Mouse (Mus musculus) gastrocnemius, adult 18-20 months (tissue): Measurements from ENCODE around the gene Sppl2c. TPM values are rescaled to one million over a fixed set of nuclear protein-coding genes. Genes with fewer than 3 reads are reported as not detected.

ENCODE experiments used
- DNase-seq: peaks from one replicate; pipeline ENCODE4 v3.0.0; 2021; ENCODE audit warnings: low spot score
- long read RNA-seq, 2 experiments: library from polyadenylated mRNA; stranded (forward); transcript quantifications; one replicate each; pipeline ENCODE4 v2.0.0; 2021
- total RNA-seq, 2 experiments: library from RNA; stranded (reverse); gene quantifications; 2 replicates each; pipeline ENCODE4 v1.2.3; 2021

Sppl2c gene
- not detected for total RNA-seq
- long read RNA-seq, experiment 1: 0 reads
- long read RNA-seq, experiment 2: 0 reads

DNA sequence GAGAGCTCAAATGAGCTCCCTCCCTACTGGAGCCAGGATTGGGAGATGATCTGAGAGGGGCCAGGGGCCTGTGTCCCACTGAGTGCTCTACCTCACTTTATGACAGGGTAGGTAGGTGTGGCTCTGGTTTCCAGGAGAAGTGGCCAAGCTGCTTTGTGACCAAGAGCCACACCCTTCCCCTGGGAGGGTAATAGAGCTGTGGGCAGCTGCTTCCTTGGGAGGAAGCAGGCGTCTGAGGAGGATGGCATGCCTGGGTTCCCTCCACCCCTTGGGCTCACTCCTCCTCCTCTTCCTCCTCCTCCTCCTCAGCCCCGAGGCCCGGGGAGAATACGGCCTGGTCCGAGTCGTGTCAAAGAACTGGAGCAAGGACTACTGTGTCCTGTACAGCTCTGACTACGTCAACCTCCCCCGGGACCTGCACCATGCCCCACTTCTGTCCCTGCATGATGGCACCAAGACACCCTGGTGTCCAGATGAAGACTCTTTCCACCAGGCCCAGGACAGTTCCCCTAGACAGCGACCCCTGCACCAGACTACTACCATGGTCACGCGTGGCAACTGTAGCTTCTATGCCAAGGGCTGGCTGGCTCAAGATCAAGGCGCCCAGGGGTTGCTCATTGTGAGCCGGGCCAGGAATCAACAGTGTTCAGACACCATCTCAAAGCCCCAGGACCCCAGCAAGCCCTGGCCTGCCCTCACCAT, at the start of gene Sppl2c:
TSS of gene Sppl2c (plus strand) at position 193 of the 702 bp plus-strand sequence.
- DNase-seq: no peak

DNA sequence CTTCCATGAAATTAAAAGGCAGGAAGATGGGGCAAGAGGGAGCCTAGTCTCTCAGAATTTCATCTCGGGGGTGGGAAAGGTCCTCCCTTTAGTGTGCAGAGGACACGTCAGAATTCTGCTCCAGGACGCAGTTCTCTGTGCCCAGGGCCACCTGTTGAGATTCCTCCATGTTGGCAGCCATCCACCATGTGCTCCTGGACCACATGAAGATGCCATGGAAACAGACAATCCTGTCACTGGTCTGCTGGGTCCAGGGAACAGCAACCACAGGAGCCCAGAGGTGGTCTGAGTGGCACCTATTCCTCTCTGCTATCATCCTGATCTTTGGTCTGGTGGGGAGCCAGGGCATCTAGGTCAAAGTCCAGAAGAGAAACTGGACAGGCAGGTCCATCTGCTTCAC, 47.2 kb upstream of the Sppl2c start:
- no peak for DNase-seq

DNA sequence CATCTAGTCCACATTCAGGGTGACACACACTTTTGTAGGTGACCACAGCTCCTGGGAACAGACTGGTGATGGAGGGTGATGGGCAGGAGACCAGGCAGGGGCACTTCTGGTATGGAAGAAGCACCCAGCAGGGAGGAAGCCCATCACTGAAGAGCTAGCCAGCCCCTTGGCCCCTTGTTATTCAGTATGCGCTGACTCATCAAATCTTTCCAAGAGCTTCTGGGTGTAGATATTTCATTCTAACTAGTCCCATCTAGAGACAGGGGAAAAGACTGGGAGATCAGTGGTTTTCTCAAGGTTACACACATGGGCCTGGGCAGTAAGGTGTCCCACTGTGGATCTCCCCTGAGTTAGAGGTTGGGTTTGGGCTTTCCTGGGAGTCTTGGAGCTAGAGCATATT, 41.2 kb upstream of the Sppl2c start:
- DNase-seq: no peak

DNA sequence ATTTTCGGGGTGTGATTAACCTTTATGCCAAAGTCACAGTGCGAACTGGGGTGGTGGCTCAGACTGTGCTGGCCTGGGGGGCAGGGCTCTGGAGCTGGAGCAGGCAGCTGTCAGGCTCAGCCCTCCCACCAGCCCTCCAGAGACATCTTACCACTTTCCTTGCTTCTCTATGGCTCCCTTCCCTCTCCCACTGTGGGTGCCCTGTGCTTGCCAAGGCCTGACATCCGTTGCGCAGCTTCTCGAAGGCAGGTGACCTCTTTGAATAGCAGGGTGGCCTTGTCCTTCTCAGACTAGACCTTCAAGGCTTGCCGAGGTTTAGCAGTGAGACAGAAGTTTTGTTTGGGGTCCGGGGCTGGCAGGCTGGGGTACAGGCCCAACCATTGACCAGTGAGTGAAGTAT, 37.3 kb upstream of the Sppl2c start:
- DNase-seq: no peak

DNA sequence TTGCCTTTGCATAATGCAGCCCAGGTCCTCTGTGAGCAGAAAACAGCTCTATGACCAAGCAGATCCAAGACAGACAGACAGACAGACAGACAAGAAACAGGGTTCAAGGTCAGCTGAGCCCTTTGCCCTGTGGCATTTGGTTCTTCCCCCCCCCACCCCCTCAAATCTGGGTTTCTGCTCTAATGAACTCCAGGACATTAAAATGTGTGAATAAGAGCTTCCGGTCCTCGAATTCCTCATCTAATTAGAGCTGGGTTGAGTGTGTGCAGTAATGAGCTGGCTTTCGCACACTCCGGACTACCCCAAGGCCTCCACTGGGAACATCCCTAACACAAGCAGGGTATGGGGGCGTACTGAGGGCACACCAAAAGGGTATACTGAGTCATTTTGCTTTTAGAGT, 35.2 kb upstream of the Sppl2c start:
- DNase-seq: no peak

DNA sequence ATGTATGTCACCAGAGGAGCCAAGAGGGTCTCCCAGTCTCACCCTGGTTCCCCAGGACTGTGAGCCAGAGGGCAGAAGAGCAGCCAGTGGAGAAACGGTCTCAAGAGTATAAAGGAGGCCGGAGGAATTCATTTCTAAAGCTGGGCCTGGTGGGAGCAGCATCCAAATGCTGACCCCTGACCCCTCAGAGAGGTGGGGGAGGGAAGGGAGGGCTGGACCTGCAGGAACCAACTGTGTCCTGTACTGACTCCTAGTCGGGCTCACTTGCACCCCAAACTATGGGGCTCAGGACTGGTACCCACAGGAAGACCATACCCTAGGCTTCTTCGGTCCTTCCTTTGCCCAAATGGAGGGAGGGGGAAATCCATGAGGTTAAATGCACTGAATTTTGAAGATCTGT, 31.8 kb upstream of the Sppl2c start:
- no peak for DNase-seq

DNA sequence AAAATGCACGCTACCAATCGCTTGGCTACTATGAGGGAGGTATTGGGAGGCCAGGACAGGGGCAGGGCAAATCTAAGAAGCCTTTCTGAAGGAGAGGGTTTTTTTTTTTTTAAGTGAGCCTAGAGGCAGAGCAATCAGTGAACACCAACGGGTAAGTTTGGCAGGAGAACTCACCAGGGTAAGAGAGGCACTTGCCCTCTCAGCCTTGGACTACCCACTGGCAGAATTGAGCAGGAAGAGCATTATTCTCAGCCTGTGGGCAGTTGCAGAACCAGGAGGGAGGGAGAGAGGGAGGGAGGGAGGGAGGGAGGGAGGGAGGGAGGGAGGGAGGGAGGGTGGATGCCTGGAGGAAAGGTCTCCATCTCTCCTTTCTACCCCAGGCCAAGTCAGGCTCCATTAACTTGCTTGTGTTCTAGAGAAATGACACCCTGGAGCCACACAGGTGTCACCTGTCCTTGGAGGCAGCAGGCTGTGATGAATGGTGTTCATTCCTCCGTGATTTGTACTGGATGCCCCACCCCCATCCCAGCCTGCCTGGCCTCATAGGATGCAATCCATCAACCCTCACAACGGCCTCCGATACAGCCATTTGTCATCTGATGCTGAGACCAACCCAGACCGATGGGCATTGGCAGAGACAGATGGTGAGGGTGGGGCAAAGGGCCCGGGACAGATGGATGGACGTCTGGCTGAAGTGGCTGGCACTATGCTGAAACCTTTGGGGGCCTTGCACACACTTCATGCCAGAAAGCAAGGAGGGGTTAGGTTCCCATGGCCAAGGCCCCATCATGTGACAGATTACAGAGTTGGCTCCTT, 31.1 kb upstream of the Sppl2c start:
- DNase-seq: no peak

DNA sequence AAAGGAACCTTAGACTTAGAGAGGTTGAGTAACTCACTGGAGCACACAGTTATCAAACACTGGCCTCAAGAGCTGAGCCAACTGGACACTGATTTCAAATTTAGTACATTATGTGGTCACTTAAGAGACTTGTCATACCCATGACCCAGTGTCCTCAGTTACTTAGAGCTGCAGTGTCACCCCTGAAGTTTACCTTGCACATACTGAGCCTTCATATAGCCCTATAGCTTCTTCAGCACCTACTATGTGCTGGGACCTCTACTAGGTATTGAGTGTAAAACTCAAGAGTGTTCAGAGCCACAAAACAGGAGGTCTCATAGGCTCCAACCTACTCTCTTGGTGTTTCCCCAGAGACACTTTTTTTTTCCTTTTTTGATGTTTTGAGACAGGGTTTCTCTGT, 30.2 kb upstream of the Sppl2c start:
- no peak for DNase-seq

DNA sequence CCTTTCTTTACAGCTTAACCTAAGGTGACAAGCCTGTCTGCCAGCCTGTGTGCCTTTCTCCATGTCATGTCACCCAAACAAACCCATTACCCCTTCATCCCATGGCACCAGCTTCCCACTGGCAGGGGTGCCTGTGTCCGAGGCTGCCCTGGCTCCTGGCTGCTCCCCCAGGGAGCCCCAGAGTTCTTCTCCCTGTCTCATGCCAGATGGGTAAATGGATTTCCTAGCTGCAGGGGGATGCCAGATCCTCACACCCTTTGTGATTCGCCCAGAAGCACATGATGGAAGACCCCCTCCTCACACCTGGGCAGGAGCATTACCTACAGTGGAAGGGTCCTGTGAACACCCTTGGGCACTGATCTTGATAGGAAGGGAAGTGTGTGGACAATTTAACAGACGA, 29.7 kb upstream of the Sppl2c start:
- DNase-seq: no peak

DNA sequence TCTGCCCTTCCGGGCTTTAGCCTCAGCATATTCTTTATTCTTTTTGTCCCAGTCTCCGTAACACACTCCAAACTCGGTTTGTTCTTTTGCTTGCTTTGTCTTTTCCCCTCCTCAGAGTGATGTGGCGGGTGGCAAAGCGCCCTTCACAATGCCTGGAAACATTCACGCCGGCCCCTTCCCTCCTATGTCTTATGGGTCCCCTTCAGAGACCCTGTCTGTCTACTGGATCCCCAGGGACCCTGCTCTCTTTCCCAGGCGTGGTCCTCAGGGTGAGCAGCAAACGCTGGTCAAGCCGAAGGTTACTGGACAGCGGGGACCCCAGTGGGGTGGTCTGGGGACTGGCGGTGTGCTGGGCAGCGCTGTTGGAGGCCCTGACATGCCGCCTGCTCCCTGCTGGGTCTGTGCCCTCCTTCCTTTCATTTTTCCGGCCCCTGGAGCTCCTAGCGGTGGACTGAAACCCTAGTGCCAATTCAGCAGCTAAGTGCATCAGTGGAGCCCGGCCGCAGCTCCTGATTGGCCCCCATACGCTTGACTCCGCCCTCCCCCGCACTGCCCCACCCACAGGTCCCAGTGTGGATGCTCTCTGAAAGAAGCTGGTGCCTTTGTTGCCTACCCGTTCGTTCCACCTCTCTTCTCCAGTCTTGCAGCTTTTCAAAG, 28.4 kb upstream of the Sppl2c start:
- DNase-seq: peak; percentile 13

DNA sequence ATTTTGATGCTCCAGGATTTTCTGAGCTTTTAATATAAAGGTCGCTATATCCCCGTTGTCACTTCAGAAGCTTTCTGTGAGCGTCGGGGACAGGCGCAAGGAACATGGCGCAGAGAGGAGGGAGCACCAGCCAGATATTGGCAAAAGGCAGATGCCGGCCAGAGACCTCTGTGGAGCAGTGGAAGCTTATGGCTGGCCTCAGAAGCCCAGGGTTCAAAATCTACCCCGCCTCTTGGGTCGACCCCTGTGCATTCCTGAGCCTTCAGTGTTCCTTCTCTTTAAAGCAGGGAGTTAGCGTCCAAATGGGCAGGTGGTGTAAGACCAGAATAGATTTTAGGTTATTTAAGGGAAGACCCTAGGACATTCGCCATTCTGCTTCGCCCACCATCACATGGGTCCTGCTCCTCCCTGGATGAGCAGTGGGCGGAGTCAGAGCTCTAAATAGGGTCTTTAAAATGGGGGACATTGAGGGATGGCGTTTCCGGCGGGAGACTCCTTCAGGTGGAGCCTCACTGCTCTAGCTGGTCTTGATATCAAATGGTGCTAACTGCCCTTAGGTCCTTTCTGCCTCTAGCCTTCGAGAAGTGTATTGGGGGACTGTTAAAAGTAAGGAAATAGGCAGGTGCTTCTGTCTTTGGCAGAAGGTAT, 27.7 kb upstream of the Sppl2c start:
- no peak for DNase-seq

DNA sequence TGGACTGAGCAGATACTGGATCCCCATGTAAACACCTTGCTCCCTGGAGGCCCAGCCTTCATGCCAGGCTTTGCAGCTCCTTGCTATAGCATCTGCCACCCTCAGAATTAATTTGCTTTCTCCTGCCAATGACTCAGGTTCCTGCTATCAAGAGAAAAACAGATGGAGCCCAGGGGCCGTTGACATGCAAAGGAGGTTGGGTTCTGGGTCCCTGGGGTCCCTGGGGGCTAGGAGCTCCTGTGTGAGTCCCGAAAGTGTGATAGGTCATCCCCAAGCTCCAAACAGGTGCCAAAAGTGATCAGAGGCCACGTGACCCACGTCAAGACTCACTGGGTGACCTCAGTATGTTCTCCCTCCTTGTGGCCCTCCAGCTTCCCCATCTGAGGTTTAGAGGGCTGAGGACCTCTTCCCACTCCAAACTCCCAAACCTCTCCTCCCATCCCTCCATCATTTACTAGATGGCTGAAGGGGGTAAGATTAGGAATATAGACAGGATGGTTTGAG, 26.3 kb upstream of the Sppl2c start:
- no peak for DNase-seq

DNA sequence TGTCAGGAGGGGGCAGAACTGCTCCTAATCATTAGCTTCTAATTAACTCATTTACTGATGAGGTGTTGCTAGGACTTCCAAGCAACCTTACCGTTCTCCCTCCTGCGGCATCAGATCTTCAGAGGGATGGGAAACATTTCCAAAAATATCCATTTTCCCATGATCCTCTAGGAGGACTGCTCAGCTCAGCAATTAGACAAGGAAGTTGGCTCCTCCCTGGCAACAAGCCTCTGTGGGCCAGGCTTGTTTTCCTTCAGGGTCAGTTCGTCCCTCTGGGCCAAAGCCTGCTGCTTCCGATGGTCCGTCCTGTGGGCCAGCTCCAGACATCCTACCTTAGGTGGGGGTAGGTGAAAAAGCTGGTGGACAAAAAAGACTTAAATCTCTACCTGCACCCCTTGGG, 25.0 kb upstream of the Sppl2c start:
- DNase-seq: no peak

DNA sequence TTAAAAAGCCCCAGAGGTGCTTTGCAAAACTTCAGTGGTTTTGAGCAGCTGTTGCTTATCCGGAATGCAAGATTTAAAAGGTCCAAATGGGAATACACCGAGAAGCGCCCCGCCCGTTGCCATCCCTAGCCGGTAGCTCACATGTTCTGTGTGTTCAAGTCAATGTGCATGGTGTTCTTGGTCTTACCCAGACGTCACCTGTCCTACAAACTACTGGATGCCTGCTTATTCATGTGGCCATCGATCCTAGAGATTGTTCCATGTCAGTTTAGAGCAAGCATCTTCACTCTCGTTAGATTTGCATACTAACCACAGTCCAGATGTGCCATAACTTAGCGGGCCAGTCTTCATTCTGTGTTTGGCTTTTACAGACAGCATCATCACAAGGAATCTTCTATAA, 21.9 kb upstream of the Sppl2c start:
- DNase-seq: no peak

DNA sequence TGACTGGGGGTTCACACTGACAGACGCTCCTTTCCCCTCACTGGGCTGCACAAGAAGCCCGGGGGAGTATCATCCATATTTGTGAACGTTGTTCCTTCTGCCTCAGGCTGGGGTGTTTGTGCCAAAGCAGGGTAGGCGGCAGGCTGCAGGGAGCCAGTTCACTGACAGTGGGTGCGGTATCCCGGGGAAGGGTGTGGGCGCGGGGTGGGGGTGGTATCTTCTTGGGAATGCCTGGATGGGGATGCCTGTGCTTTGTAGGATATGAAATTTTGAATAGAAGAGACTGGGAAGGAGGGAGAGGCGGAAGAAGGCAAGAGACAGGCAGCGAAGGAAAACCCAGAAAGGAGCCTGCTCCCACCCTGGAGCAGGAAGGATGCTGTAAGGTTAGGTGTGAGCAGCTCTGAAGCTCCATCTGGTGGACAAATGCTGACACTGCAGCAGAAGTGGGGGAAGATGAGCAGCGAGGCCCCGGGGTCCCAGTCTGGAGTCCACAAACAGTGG, 14.8 kb upstream of the Sppl2c start:
- peak; percentile 51 for DNase-seq

DNA sequence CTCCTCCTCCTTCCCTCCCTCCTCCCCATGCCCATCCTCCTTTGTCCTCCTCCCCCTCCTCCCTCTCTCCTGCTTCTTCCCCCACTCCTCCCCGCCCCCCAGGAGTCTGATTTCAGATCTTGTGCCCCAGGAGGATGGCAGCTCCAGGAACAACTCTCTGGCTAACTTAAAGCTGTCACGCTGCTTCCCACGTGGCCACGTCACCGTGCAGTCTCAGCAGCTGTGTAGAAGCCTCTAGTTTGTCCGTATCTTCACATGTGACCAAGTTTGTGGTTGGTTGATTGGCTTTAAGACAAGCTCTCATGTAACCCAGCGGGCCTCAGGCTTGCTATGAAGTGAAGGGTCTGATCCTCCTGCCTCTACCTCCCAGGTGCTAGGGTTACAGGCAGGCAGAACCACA, 7.2 kb upstream of the Sppl2c start:
- no peak for DNase-seq

DNA sequence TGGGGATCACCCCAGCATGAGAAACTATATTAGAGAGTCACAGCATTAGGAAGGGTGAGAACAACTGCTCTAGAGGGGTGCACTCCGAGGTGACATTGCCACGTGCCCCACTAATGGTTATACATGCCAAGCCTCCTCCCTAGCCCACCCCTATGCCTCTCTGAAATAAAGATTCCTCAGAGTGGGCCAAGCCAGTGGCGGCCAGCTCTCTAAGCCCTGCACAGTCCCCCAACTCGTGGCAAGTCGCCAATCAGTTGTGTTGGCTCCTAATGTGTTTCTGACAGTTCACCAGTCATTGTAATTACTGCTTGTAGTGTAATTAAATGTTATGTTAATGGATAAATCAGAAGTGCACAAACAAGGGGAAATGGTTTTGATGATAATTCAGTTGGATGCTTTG, 6.3 kb upstream of the Sppl2c start:
- DNase-seq: no peak

DNA sequence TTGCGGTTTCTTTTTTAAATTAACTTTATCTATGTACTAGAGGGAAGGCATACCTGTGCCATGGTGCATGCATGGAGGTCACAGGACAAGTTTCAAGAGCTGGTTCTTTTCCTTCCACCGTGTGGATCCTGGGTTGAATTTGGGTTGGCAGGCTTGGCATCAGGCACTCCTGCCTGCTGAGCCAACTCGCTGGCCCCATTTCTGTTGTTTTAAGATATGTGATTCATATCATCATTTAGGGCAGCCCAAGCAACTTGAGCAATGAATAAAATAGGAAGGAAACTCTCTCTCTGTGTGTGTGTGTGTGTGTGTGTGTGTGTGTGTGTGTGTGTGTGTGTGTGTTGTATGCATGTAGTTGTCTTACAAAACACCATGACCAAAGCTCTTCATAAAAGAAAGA, 4.0 kb upstream of the Sppl2c start:
- no peak for DNase-seq

DNA sequence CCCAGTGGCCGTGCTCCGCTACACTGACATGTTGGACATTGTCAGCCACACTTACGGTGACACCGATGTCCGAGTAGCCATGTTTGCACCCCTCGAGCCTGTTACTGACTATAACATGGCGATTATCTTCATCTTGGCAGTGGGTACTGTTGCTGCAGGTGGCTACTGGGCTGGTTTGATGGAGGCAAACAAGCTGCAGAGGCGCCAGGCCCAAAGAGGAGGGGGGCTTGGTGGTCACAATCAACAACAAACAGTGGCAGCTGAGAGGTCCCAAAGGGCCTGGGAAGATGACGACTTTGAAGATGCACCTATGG, 667 bp downstream of the Sppl2c start:
- no peak for DNase-seq

DNA sequence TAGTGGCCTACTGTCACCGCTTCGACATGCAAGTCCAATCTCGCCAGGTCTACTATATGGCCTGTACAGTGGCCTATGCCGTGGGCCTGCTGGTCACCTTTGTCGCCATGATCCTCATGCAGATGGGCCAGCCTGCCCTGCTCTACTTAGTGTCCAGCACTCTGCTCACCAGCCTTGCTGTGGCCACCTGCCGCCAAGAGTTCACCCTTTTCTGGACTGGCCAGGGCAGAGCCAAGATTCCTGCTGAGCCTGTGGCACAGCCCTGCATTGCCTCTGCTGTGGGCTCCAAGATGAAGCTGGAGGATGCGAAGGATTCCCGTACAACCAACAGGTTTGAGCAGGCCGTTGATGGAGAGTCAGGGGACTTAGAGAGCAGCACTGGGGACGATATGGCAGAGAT, 1.6 kb downstream of the Sppl2c start:
- DNase-seq: no peak

DNA sequence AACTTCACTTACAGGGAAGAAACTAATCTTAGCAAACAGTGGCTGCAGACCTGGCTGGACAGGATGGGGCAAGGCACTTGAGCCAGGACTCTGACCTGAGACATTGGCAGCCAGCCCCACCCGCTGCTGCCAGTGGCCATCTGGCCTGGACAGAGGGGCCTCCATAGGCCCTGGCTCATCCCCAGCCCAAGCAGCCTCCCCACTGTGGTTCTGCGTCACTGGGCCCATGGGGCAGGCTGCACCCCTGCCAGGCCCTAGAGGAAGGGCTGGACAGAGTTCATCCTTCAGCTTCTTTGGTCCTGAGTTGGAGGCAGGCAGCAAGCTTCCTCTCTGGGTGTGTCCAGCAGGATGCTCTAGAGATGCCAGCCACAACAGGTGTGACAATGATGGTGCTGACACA, 3.9 kb downstream of the Sppl2c start:
- no peak for DNase-seq

DNA sequence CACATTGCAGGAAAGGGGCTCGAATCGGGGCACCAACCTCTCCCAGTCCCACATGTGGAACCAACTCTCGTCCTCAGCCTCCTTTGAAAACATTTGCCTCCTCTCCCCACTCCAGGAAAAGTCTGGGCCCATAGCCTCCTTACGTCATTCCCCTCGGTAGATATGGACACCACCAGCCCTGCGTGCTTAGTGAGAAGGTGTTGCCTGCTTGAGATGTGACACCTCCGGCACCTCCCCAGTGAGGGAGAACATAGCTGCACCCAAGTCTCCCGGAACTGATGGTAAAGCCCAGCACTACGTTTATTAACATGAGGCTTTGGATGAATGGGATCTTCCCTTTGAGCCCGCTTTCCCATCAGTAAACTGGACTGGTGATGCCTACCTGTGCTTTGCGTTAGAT, 9.3 kb downstream of the Sppl2c start:
- DNase-seq: no peak
